Mouse (Mus musculus) adrenal gland, postnatal 10 days (tissue): Measurements from ENCODE around the gene Fbxl17. TPM values are rescaled to one million over a fixed set of nuclear protein-coding genes. Genes with fewer than 3 reads are reported as not detected.

Source experiments
- DNase-seq: peaks from one replicate; pipeline ENCODE4 v3.0.0; 2021; ENCODE audit warnings: mixed read lengths
- total RNA-seq, 2 experiments: library from RNA; stranded (reverse); gene quantifications; 2 replicates each; pipeline ENCODE4 v1.2.3; 2021

Gene Fbxl17
- total RNA-seq, 2 experiments from 2014 or later = 25.0 to 32.7 TPM

DNA sequence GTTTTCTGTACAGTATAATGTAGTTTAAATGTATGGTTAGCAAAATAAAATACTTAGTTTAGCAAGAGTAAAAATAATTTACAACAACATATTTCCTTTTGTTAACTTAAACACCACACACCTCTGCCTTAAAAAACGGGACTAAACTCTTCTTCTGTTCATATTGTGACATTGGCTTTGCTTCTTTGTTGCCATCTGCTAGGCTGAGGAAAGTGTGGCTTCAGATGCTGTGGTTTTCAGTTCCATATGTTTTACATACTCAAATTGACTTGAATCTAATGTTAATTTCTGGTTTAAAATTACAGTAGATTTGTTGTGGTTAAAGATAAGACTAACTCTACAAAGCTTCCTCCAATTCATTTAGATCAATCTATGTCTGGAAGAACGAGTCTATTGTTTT lies 218.8 kb downstream of the Fbxl17 start:
- DNase-seq = no peak

DNA sequence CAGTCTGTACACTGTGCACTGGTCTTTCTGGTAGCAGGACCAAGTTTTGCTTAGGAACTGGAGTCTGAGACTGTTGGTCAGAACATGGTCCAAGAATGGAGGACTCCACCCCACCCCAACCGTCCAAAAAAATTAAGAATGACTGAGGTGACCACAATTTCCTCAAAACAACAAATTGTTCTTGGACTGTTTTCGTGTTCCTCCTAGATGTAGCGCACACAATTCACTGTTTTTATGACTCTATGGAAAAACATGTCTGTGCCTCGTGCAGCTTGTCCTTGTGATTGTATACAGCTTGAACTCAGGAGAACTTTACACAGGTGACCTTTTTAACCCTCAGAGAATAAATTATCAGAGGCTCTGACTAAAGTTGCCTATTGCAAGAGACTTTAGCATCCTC lies 220.7 kb downstream of the Fbxl17 start:
- DNase-seq = no peak

DNA sequence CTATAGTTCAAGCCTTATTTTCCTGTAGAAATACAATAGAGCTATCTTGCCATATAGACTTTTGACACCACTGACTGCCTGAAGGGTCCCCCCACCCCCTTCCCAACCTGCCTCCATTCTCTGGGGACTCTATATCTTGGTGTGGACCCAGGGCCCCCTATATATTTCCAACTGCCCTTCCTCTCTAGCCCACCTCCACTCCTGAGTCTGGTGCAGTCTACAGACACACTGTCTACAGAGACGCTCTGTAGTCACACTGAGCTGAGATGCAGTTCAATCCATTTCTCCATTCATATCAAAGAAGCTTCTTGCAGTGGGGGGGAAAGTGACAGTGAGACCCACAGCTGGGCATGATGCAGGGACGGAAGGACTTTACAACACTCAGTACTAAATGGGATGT lies 226.5 kb downstream of the Fbxl17 start:
- no peak for DNase-seq

DNA sequence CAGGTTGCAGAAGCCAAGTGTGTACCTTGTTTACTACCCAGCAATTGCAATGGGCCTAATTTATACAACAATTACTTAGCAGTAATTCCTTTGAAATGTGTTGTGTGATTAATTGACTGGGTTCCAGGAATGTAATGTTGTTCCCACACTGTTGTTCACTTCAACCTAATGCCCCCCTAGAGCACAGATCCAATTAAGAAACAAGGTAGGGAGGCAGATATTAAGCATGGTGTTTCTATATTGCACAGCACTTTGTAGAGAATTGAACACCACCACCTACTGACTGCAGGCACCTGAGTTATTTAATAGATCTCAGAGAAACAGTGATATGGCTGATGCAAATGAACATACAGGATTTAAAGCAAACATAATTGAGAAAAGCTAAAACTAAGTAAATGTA lies 226.9 kb downstream of the Fbxl17 start:
- DNase-seq = no peak

DNA sequence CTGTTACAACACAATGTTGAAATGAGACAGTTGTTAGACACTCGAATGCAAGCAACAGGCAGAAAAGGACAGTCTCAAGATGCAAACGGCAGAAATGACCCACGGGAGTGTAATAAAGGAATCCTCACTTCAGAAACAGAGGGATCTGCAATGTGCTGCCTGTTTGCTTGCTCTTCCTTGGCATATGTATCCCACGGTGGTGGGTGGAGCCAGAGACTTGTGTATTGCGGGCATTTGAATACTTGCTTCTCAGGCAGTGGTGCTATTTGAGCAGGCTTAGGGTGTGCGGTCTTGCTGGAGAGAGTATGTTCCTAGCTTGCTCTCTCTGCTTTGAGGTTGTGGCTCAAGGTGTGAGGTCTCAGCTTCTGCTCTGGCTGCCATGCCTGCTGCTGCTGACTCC lies 228.8 kb downstream of the Fbxl17 start:
- DNase-seq = no peak

DNA sequence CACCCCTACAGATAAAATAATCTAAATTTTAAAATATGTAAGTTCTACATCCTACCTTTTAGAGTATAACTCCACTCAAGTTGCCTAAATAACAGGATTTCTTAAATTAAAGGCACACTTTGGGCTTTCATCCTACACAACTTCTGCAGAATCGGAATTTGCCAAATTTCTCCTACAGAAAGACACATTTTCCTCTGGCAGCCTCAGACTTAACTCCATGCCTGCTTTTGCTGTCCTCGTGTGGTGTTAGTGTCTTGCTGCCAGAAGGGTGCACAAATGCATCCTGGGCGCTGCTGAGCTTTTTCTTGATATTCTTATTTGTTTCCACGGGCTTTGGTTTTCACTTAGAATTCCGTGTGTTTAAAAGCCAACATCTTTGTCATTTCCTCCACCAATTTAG lies 229.3 kb downstream of the Fbxl17 start:
- DNase-seq = no peak

DNA sequence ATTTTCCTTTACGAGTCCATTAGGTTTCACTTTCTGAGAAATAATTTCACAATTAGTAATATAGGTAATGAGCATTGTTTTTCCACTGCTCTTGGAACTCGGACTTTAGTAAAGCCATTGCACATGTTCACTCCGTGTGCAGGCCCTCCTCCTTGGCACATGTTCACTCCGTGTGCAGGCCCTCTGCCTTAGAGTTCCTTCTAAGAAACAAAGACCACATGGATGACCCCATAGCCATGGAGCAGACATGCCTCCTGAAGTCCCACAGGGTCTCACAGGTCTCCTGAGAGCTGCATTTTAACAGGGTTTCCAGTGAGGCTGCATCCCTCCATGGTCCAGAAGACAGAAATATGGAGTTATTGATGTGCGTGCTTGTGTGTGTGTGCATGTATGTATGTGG lies 237.1 kb downstream of the Fbxl17 start:
- DNase-seq = no peak

DNA sequence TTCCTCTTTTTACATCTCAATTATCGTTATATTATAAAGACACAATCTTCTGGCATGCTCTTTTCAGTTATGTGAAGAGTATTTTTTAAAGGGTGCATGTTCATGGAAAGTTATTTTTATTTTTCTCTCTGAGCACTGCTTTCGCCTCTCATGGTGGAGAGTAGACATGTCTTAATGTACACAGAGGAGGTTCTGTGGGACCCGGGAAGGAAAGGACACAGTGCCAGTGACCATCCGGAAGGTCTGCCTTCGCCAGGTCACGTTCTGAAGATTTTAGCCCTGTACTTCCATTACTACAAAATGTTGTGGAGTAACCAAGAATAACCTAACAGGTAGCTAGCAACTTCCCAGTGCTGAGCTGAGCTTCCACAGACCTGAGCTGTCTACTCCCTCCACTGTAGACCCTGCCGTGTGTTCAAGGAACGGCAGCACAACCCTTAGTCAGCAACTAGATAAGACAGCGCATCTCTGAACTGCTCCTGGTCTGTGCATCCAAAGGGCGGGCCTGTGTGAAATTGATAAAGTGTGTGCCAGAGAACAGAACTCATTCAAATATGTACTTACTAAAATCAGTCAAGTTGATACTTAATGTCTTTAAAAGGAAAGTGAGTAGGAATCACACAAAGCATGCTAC lies 238.2 kb downstream of the Fbxl17 start:
- no peak for DNase-seq

DNA sequence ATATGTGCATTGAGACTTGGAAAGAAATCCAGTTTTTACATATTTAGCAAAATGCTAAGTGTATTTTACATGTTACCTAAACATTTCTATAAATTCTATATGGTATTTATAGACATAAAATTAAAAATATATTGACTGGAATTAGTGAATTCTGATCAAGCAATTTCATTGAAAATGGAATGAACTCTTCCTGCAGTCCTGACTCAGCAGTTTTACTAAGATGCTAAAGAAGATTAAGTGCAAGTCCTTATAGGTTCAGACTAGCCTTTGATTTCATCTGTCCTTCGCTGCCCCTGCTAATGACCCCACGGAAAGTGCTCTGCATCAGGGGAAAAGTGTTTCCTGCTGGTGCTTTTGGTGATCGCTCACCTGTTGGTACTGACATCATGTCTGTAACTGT lies 240.7 kb downstream of the Fbxl17 start:
- DNase-seq = no peak

DNA sequence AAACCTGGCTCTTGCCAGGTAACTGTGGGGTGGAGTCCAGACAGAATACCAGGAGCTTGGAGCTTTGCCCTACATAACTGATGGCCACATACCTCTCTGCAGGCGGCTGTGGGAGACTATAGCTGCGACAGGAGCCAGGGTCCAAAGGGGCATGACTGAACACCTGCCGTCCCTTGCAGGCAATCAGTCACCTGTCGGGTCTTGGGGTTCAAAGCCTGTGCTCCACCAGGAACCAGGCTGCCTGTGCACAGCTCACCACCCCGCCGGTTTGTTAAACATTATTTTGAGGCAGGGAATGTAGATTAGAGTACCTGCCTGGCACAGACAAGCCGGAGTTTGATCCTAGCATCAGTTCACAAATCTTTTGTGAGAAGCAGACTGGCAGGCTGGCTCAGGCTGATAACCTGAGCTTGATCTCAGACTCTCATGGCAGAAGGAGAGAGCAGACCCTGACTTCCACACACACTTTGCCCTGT lies 253.6 kb downstream of the Fbxl17 start:
- DNase-seq = no peak

DNA sequence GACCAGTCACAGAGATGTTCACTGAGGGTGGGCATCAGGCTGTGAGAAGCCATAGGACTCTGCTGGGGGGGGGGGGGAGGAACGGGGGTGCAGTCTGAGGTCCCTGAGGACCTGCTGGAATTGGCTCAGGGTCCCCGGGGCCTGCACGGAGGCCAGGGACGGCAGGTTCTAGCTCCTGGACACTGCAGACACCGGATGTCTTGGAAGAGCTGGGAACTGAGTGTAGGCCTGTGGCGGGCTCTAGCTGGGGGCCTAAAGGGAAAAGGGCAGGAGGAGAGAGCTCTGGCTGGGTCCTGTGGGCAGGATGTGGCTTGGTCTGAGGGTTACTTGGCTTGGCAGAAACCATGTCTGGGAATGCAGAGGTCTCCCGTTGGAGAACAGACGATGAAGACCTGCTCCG lies 254.3 kb downstream of the Fbxl17 start:
- DNase-seq = no peak

DNA sequence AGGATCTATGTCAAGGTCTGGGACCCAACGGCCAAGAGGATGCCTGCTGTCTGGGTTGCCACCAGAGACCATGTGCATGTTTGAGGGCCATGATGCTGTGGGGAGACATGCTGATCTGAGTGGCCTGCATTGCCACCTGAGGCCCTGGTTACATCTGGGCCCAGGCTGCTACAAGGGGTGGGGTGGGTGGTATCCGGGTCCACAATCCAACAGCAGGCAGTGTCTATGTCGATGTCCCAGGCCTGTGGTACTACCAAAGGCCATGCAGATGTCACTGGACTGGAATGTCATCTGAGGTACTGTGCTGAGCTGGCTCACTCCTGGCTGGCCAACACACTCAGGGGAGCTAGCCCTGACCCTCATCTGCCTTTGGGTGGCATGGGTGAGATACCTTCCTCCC lies 257.1 kb downstream of the Fbxl17 start:
- DNase-seq = no peak

DNA sequence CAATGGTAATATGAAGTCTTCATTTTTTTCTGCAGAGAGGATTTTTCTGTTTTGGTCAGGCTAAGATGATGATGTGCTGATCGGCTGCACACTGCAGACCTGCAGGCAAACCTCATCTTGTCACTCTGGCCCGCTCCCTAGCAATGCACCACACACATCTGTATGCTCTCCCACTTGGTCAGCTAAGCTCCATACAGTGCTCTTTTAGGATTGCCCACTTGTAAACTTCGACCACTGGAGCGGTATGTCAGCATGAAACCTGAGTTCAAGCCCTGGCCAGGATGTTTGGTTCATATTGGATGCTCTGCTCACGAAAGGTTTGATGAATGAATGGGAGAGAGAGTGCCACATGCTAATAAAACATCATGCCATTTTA lies 259.1 kb downstream of the Fbxl17 start:
- DNase-seq = no peak

DNA sequence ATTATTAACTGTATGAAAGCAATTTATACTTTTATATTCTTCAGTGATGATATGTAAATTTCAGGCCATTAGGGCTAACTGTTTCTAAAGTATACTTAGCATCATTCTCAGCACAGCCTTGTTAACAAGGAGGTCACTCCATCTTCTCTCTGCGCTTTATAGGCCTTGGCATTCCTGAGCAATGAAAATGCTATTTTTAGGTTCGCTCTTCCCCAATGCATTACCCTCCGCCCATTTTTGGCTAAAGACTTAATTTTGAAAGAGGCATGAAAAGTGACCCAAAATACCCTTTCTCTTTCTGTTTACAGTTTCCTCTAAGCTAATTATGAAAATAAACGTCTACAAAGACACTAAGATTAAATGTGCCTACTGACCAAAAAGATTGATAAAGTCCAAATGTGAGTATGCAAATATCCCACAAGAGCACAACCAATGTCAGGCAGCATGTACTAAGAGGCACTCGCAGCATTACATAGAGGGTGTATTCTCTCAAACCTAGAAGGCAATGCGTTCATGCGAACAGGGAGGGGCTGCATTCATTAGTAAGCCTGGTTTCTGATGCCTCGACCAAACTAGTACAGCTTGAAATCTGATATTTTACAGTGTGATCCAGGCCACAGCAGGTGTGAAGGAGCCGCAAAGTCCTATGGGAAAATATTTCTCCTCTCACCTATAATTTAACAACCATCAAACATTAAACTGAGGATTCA lies 259.6 kb downstream of the Fbxl17 start:
- DNase-seq = no peak

DNA sequence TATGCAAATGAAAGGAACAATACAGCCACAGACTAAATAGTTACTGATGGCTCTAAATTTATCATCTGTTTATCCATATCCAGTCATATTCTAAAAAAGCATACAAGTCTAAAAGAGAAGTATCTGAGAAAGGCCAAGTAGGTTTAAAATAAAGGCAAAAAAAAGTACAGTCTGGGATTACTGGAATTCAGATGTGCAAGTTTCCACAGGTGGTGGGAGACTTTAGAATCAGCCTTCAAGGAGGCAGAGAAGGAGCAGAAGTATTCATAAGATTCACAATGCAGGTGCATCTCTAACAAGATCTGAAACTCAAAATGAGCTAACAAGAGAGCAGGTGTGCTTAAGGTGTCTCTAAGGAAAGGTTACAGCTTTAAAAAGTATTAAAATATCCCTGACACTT lies 263.0 kb downstream of the Fbxl17 start:
- DNase-seq = no peak

DNA sequence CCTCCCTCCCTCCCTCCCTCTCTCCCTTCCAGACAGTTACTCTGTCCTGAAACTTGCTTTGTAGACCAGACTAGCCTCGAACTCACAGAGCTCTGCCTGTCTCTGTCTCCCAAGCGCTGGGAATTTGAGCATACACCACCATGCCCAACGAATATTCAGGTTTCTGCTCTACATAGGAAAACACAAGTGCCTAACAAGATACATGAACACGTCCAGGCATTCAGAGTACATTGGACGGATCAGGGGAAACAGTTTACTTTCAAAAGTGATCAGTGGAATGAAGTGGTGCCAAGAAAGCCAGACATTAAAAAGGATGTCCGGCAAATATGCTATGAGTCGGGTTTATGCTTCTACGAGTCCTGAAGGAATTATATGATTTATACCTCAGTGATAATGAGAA lies 263.6 kb downstream of the Fbxl17 start:
- no peak for DNase-seq

DNA sequence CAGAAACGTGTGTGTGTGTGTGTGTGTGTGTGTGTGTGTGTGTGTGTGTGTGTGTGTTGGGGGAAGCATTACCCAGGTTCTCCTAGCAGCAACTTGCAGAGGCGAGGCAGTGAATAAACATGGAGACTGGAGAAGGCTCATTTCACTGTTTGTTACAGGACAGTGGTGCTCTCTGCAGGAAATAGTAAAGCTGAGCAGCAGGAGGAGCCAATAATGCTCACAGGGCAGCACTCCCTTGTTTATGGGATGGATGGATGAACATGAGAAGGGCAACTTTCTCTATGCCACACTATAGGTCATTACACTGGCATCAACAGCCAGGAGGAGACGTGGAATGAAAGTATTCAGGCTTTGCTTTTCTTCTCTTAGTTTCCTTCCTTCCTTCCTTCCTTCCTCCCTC lies 264.0 kb downstream of the Fbxl17 start:
- no peak for DNase-seq

DNA sequence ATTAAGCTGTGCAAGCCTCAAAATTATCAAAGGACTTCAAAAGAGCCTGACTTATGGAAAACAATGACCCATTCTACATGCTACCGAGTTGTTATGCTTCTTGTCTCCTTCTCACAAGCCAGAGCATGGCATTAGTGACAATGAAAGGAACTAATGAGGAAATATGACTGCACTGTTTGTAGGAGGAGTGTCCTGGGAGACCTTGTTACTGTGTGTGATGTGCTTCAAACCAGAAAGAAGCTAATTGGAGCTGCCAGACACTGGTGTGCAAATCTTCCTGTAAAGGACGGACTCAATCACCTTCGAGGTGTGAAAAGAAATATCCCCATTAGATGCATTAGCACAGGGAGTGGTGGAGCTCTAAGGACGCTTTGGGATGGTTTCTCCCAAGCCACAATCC lies 270.7 kb downstream of the Fbxl17 start:
- DNase-seq = no peak

DNA sequence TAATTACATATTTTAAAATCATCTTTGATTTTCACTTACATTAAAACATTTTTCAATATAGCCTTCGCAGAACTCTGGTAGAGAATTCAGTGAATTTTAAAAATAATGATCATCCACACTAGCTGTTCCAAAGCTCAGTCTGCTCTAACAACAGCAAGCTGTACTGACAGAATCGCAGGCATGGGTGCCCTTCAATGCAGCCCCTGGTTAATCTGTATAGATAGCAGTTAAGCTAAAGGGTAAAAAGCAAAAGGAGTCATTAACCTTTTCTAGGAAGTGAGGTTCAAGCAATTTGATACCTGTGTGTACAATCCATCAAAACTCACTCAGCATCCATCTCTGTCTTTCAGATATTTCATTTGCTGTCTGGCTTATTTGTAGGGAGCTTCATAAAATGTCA lies 273.4 kb downstream of the Fbxl17 start:
- DNase-seq = no peak

DNA sequence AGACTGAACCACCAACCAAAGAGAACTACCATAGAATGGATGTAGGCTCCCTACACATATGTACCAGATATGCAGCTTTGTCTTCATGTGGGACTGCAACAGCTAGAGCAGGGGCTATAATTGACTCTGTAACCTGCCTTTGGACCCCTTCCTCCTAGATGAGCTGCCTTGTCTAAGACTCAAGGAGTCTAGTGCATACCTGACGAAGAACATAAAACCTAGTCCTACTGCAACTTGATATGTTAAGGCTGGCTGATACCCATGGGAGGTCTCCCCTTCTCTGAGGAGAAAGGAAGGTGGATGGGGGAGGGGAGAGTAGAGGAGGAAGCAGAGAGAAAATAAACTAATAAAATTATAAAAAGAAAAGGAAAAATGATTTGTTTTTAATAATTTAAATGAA lies 273.9 kb downstream of the Fbxl17 start:
- no peak for DNase-seq

DNA sequence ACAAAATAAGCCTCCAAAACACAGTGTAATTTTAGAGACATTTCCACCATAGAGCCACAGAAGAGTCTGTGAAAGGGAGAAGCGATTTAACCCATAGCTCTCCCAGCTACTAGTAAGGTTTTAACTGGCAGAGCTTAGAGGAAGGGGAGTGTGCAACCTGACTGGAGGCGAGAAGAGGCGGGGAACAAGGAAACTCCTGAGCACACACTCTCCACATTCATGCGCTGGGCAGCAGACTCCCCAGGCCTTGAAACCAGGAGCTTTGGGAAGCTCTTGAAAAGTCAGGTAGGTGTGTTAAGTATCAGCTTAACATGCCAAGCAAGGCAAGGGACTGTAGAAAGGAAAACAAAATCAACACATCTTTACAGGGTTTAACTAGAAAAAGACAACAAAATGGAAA lies 276.1 kb downstream of the Fbxl17 start:
- DNase-seq = no peak

DNA sequence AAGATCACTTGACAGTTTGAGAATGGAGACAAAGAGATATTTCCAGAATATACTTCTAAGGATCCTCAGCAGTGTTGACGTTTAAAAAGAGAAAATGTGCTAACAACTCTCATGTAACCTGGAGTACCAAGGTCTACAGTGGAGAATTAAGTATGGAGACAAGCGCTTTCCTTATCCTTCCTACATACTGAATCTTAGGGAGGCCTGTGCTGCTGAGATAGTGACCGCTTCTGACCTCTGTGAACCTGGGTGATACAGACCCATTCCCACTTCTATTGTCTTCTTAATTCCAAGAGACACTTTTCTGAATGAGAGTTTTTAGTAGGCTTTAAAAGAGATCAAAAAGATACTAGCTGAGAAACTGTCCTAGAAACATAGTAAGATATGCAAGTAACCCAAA lies 278.2 kb downstream of the Fbxl17 start:
- DNase-seq = no peak

DNA sequence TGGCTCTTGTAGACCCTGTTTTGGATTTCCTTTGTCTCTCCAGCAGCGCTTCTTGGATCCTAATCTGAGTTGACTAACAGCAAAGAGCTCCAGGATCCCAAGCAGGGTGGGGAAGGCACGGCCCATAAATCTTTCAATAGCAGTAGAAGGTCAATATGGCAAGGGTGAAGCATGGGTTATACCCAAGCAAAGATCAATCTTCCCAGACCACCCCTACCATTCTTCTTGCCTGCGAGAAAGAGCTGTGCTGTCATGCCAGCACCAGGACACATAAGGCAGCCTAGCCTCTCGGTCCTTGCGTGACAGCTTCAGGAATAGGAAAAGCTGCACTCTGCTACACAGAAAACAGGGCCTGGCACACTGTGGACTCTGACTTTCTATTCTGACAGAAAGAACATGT lies 279.0 kb downstream of the Fbxl17 start:
- no peak for DNase-seq

DNA sequence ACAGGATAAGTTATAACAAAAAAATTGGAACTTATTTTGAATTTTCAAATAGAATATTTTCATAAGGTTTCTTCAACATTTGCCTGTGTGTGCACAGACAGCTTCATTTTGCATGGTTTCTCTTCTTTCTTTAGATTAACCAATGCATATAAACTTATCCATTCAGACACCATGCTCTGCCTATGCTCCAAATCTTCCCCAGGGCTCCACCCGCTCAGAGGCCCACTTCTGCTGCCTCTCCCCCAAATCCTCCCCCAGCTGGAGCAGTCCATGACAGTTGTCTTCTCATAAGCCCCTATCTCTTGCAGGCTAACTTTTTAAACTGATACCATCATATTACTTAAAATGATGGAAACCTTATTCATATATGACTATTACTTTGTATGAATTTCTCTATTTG lies 282.8 kb downstream of the Fbxl17 start:
- DNase-seq = no peak

DNA sequence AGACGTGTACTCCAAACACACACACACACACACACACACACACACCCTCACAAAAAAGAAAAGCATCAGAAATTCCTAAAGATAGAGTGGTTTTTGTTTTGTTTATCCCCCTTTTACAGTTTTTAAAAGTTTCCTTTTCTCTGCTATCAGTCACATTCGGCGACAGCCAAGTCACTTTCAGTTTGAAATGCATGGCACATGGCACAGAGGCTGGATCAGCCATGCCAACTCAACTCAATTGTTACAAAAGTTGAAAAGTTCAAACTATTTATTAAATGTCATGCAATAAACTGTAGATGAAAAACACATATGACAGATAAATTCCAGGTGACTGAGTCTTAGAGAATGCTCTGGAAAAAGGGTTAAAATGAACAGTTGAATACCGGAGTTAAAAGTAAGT lies 287.8 kb downstream of the Fbxl17 start:
- no peak for DNase-seq
